Mouse (Mus musculus) embryonic fibroblast, embryonic 13.5 days (primary cell): ENCODE measurements at regions not wholly inside any gene's neighbourhood (a gene's known extent, or its start where the extent isn't known, plus 50 kb on each side); places are given as distances from the start of the nearest gene placed in this dataset.

Source experiments
- CTCF ChIP-seq: IDR thresholded peaks from 2 replicates; pipeline ENCODE4 v1.5.1; 2011; ENCODE audit warnings: mild to moderate bottlenecking, control low read depth, low read length, moderate library complexity, borderline replicate concordance; ENCODE audit not compliant: insufficient read depth
- POLR2A ChIP-seq: IDR thresholded peaks from 2 replicates; pipeline ENCODE4 v1.6.1; 2011; ENCODE audit warnings: low read depth, mild to moderate bottlenecking, control low read depth, low read length, moderate library complexity

DNA sequence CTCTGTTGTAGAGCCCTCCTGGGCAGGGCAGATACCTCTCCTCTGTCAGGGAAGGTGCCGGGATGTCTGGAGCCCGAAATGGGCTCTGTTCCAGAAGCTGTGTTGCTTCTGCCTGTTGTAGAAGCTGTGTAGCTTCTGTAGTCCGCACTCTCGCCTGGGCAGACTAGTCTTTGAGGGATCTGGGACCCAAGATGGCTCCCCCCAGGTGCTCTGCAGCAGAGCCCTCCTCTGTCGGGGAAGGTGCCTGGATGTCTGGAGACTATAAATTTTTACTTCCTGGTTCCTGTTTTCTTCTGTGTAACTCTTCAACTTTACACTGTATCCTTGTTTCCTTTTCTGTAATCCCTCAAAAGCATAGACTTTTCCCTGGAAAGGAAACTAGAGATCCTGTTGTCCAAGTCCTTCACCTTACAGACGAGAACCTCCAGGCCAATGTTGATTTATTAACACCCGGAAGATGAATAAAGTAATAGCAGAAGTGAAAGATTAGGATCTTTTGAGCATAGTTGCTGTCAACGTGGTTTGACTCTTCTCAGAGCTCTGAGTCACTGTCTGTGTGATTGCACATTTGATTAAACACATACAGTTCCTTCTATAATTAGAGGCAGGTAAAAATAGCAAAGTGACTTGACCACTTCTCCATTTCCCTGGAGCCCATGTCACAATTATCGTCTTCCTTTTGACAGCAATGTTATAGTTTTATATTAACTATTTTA lies 202.2 kb upstream of the Ptger4 start:
- TF ChIP-seq CTCF = no peak
- no peak for TF ChIP-seq POLR2A
